Mouse (Mus musculus) kidney, adult 2 months (tissue): ENCODE results near the gene Hdac4. TPM values are rescaled to one million over a fixed set of nuclear protein-coding genes. Genes with fewer than 3 reads are reported as not detected.
A peak's percentile ranks its signal among the peaks of the same experiment; 100 is the strongest.

Source experiments
- DNase-seq: peaks from one replicate; pipeline ENCODE4 v3.0.0; 2021
- H3K27ac ChIP-seq: fragments of 200-500 bp; 2 replicates; pipeline ENCODE4 v1.5.1; 2012; ENCODE audit warnings: low read depth, low read length, control low read depth, inconsistent platforms; ENCODE audit not compliant: insufficient read depth
- H3K27me3 ChIP-seq: fragments of 200-500 bp; replicated peaks from 2 replicates; pipeline ENCODE4 v1.6.1; 2012; ENCODE audit warnings: mild to moderate bottlenecking, moderate library complexity, low read length, inconsistent platforms; ENCODE audit not compliant: control insufficient read depth, insufficient read depth
- H3K36me3 ChIP-seq: fragments of 200-500 bp; 2 replicates; pipeline ENCODE4 v1.6.1; 2012; ENCODE audit warnings: mild to moderate bottlenecking, moderate library complexity, low read length, inconsistent platforms; ENCODE audit not compliant: control insufficient read depth, insufficient read depth
- H3K4me1 ChIP-seq: fragments of 200-500 bp; 2 replicates; pipeline ENCODE4 v1.6.1; 2011; ENCODE audit warnings: low read length; ENCODE audit not compliant: control insufficient read depth, insufficient read depth
- H3K4me3 ChIP-seq: fragments of 200-500 bp; 2 replicates; pipeline ENCODE4 v1.5.1; 2011; ENCODE audit warnings: mild to moderate bottlenecking, low read depth, low read length, control low read depth; ENCODE audit not compliant: insufficient read depth
- CTCF ChIP-seq: fragments of 200-500 bp; conservative IDR thresholded peaks from 2 replicates; pipeline ENCODE4 v1.5.1; 2011; ENCODE audit warnings: low read depth, mild to moderate bottlenecking, control low read depth, low read length, moderate library complexity, mixed read lengths; ENCODE audit not compliant: insufficient read depth, insufficient read length
- POLR2A ChIP-seq: fragments of 200-500 bp; IDR thresholded peaks from one replicate; pipeline ENCODE4 v1.6.1; 2011; ENCODE audit warnings: low read depth, low read length, control low read depth
- WGBS: fragments of 180-500 bp; shearing (Covaris S2); methylation state at CpG from one replicate; pipeline ENCODE4 v1.1.7; 2018; 5-methylcytosine and 5-hydroxymethylcytosine counted together
- polyA plus RNA-seq: library from polyadenylated mRNA; depleted of rRNA; stranded (reverse); fragments of >200 nt; gene quantifications from 2 replicates; pipeline ENCODE4 v1.2.3, GENCODE M21; 2012

The Hdac4 gene
- polyA plus RNA-seq, 1 experiment: 10.0 TPM

DNA sequence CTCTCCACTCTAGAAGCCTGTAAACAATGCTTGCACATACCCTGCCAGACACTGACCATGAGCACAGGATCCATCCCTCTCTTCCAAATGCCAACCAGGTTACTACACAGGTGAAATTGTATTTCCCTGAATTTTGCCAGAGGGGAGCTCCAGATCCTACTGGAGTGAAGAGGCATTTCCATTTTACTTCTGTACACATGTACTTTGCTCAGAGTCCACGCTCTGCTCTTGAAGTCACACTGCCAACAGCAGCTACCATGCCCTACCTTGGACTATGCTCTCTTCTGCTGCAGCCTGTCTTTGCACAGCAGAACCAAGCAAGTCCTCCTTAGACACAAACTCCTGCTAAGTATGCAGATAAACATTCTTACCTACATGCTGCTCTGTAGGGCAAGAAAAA is 206.6 kb downstream of the Hdac4 start:
- WGBS: 59% methylated on average over 1 of the region's 1 CpGs
- TF ChIP-seq POLR2A (no peak), CTCF (no peak)
- H3K27me3 ChIP-seq: no peaks in the 10 kb centered on the region
- H3K4me1 ChIP-seq: peaks cover 17% of the 10 kb centered on the region
- peak; percentile 87 for DNase-seq
- H3K36me3 ChIP-seq: no peaks in the 10 kb centered on the region; the same call in 1 of the 2 replicates
- no peak overlapping the region for H3K4me3 ChIP-seq
- H3K27ac ChIP-seq: peak overlapping the region; percentile 47; the same call in 1 of the 2 replicates

- no peak overlapping the region for H3K4me3 ChIP-seq
- no peaks in the 10 kb centered on the region; the same call in 1 of the 2 replicates for H3K36me3 ChIP-seq
- H3K4me1 ChIP-seq: peaks cover 13% of the 10 kb centered on the region
- TF ChIP-seq CTCF (no peak), POLR2A (no peak)
- WGBS: 90% methylated on average over 8 of the region's 8 CpGs
- H3K27ac ChIP-seq: no peak overlapping the region
- DNase-seq: no peak
- no peaks in the 10 kb centered on the region for H3K27me3 ChIP-seq
Observed at GRCm38 (mm10) chr1:91987431-91987830, 208.1 kb downstream of the Hdac4 start.

- H3K4me3 ChIP-seq: no peak overlapping the region
- no peak for DNase-seq
- TF ChIP-seq POLR2A (no peak), CTCF (no peak)
- H3K36me3 ChIP-seq: no peaks in the 10 kb centered on the region; the same call in 1 of the 2 replicates
- no peak overlapping the region for H3K27ac ChIP-seq
- no peaks in the 10 kb centered on the region for H3K27me3 ChIP-seq
- peaks cover 8% of the 10 kb centered on the region; the same call in 1 of the 2 replicates for H3K4me1 ChIP-seq
Observed at GRCm38 (mm10) chr1:91985783-91986182, 209.7 kb downstream of the Hdac4 start.

DNA sequence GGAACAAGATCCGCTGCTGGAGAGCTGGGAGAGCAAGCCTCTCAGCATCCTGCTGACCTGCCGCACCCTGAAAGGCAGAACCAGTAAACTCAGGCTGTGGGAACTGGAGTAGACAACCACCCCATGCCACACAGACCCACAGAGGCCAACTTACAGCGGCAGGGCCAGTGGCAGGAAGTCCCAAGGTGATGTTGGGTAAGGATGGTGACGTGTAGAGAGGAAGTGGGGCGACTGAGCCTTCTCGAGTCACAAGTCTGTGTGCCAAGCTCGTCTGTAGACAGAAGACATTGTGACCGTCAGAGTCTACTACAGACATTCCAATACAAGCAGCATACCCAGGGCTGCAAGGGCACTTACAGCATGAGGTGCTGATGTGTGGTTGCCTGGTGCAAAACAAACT is 211.0 kb downstream of the Hdac4 start:
- Histone ChIP-seq H3K27ac (no peak overlapping the region), H3K4me1 (peaks cover 6% of the 10 kb centered on the region; the same call in 1 of the 2 replicates), H3K27me3 (no peaks in the 10 kb centered on the region), H3K36me3 (no peaks in the 10 kb centered on the region; the same call in 1 of the 2 replicates), H3K4me3 (no peak overlapping the region)
- 86% methylated on average over 8 of the region's 8 CpGs for WGBS
- TF ChIP-seq POLR2A (no peak), CTCF (no peak)
- DNase-seq: no peak

GRCm38 (mm10) chr1:91981381-91981780 is 214.1 kb downstream of the Hdac4 start:
- no peaks in the 10 kb centered on the region; the same call in 1 of the 2 replicates for H3K36me3 ChIP-seq
- H3K27ac ChIP-seq: no peak overlapping the region
- TF ChIP-seq POLR2A (no peak), CTCF (0 out of 2 replicates have a peak, but pooled peaks have one; percentile 16)
- 84% methylated on average over 1 of the region's 1 CpGs for WGBS
- DNase-seq: no peak
- no peaks in the 10 kb centered on the region for H3K27me3 ChIP-seq
- no peaks in the 10 kb centered on the region for H3K4me1 ChIP-seq
- no peak overlapping the region for H3K4me3 ChIP-seq

GRCm38 (mm10) chr1:91978443-91978842 is 217.1 kb downstream of the Hdac4 start:
- no peak for TF ChIP-seq POLR2A
- no peak for TF ChIP-seq CTCF
- no peaks in the 10 kb centered on the region for H3K4me1 ChIP-seq
- H3K4me3 ChIP-seq: no peak overlapping the region
- DNase-seq: no peak
- peaks cover 2% of the 10 kb centered on the region; the same call in 1 of the 2 replicates for H3K36me3 ChIP-seq
- no peak overlapping the region for H3K27ac ChIP-seq
- 82% methylated on average over 3 of the region's 3 CpGs for WGBS
- H3K27me3 ChIP-seq: no peaks in the 10 kb centered on the region

GRCm38 (mm10) chr1:91968710-91969379 is 226.7 kb downstream of the Hdac4 start:
- H3K36me3 ChIP-seq: no peaks in the 10 kb centered on the region
- no peak overlapping the region for H3K27ac ChIP-seq
- WGBS: 59% methylated on average over 5 of the region's 5 CpGs
- DNase-seq: peak; percentile 55
- H3K4me3 ChIP-seq: no peak overlapping the region
- no peaks in the 10 kb centered on the region for H3K4me1 ChIP-seq
- no peaks in the 10 kb centered on the region for H3K27me3 ChIP-seq
- TF ChIP-seq POLR2A: no peak
- TF ChIP-seq CTCF: peak; percentile 72

- TF ChIP-seq POLR2A: no peak
- TF ChIP-seq CTCF: no peak
- DNase-seq: no peak
- 76% methylated on average over 1 of the region's 1 CpGs for WGBS
- Histone ChIP-seq H3K36me3 (no peaks in the 10 kb centered on the region), H3K27me3 (no peaks in the 10 kb centered on the region), H3K27ac (no peak overlapping the region), H3K4me3 (no peak overlapping the region), H3K4me1 (no peaks in the 10 kb centered on the region)
Observed at GRCm38 (mm10) chr1:91967041-91967440, 228.5 kb downstream of the Hdac4 start.
